Mouse (Mus musculus) bone marrow macrophage, adult 2 months (primary cell): ENCODE measurements around the gene Gpr37l1. TPM values are rescaled to one million over a fixed set of nuclear protein-coding genes. Genes with fewer than 3 reads are reported as not detected.
A peak's percentile ranks its signal among the peaks of the same experiment; 100 is the strongest.
"Not testable (repeated sequence)": the region's sequence is repeated elsewhere in the genome, so short reads cannot be mapped to it uniquely, and the experiment has no call there.

ENCODE experiments used
- H3K27ac ChIP-seq: 2 replicates; pipeline ENCODE4 v1.5.1; 2012; ENCODE audit warnings: low read depth, low read length; ENCODE audit not compliant: insufficient read depth
- H3K4me1 ChIP-seq: 2 replicates; pipeline ENCODE4 v1.6.1; 2012; ENCODE audit warnings: low read length; ENCODE audit not compliant: control insufficient read depth, insufficient read depth
- H3K4me3 ChIP-seq: 2 replicates; pipeline ENCODE4 v1.5.1; 2012; ENCODE audit warnings: mild to moderate bottlenecking, low read length, moderate library complexity; ENCODE audit not compliant: insufficient read depth
- CTCF ChIP-seq: IDR thresholded peaks from 2 replicates; pipeline ENCODE4 v1.5.1; 2012; ENCODE audit warnings: low read depth, mild to moderate bottlenecking, low read length, moderate library complexity
- POLR2A ChIP-seq: IDR thresholded peaks from 2 replicates; pipeline ENCODE4 v1.6.1; 2012; ENCODE audit warnings: mild to moderate bottlenecking, low read depth, low read length, borderline replicate concordance
- polyA plus RNA-seq: library from polyadenylated mRNA; stranded (reverse); fragments of >200 nt; gene quantifications from 2 replicates; pipeline ENCODE4 v1.2.4, GENCODE M21; 2012; ENCODE audit not compliant: missing spikeins, insufficient read depth, insufficient read length

Gene Gpr37l1
- polyA plus RNA-seq, 1 experiment: not detected

DNA sequence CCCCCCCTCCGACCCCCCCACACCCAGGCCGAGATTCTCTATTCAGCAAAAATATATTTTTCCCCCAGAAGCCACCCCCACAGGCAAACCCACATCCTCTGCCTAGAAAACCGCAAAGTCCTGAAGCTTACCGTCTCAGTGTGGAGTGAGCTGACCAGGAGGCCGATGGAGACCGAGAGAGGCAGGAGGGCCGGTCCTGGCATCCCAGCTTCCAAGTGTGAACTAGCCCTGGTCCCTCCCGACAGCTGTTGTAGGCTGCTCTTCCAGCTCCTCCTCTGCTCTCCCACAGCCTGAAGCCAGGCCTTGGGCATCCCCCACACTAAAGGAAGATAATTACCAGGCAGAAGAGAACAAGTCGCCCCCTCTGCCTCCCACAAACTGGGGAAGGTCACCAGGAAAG is 38.5 kb downstream of the Gpr37l1 start:
- TF ChIP-seq CTCF (no peak), POLR2A (no peak)
- Histone ChIP-seq H3K27ac (no peak overlapping the region), H3K4me3 (no peak overlapping the region), H3K4me1 (peaks cover 42% of the 10 kb centered on the region)

DNA sequence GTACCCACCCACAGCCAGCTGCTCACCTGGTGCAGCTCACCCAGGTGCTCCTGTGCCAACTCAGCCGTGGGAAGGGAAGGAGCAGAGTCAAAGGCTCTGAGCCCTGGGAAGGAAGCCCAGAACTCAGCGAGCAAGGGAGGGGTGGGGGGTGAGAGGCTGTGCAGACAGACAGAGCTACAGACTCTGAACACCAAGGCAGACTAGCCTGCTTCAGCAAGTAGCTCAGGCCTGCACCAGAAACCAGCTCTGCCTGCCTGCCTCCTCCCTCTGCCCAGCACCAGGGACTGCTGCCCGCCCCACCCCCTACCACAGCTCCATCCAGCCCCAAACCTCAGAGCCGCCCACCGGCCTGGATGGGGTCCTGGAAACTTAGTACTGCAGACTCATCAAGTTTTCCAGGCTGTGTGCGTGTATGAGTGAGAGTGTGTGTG is 39.5 kb downstream of the Gpr37l1 start:
- H3K4me1 ChIP-seq: peaks cover 36% of the 10 kb centered on the region

DNA sequence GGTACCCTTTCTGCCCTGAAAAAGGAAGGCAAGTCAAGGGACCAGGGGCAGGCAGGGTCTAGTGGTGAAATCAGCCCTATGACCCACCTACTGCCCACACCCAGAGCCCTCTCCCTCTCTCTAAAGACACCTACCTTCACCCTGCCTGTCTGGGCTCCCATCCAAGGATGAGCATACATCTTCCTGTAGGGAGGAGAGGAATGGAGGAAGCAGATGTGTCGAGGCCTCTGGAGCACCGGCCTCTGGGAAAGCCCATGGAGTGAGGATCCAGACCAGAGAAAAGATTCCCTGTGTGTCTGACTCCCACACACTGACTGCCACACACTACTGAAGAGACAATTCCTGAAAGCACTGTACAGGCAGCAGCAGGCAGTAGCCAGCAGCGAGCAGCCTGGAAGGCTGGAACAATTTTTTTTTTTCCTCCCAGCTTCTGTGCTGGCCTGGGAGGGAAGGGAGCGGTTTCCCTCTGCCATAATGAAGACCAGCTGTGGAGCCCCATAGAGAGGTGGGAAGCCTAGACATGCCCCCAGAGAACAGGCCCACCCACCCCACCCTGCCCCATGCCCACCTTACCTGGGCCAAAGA is 40.9 kb downstream of the Gpr37l1 start:
- Histone ChIP-seq H3K4me1 (peaks cover 26% of the 10 kb centered on the region), H3K4me3 (no peak overlapping the region), H3K27ac (no peak overlapping the region)
- TF ChIP-seq CTCF (no peak), POLR2A (no peak)

More for the DNA sequence above, 39.5 kb downstream of the Gpr37l1 start:
- no peak overlapping the region for H3K27ac ChIP-seq
- no peak for TF ChIP-seq POLR2A
- no peak for TF ChIP-seq CTCF
- no peak overlapping the region for H3K4me3 ChIP-seq

DNA sequence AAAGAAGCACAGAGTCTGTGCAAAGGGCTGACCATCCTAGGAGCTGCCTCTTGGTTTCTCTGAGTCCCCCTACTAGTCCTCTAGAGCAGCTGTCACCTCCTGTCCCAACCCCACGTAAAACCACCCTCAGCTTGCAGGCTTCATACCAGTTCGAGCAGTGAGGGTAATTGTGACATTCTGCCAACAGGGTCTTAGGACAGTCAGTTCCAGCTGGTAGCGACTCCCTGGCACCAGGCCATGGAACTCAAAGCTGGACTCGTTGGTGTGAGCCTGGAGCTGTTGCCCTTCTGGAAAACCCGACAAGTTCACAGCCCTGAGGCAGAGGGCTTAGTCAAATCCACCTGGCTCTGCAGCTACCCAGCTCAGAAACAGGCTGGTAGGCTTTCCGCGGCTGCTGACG is 41.5 kb downstream of the Gpr37l1 start:
- Histone ChIP-seq H3K4me1 (peaks cover 22% of the 10 kb centered on the region), H3K27ac (no peak overlapping the region), H3K4me3 (no peak overlapping the region)
- TF ChIP-seq POLR2A (no peak), CTCF (no peak)

DNA sequence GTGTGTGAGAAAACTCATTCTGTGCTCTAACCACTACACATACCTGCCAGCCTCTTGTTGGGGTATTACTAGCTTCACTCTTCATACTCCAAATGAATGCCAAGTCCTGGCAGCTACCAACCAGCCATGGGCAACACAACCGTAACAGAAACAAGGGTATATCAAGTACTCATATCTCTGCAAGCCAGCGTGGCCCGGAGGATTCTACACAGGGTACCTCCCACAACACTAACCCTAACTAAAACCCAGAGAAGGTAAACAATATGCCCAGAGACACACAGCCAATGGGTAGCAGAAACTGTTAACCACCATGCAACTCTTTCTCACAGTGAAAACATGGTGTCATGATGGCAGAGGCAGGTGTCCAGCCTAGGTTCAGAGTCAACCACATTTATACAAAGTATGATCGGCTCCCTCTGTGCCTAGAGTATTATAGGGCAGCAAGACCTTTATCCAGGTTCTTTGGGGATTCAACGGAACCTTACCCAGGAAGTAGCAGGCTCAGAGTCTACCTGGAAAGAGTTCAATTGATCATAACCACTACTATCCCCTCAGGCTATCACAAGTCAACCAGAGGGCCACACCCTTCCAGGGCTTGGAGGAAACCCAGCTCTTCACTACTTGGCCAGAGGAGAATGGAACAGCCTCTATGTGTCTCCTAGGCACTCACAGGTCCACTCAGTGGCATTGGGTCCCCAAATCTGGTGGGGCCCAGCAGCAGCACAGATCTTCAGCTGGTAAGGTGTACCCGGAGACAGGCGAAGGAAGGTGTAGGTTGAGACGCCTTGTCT is 42.7 kb downstream of the Gpr37l1 start:
- H3K4me3 ChIP-seq: no peak overlapping the region
- TF ChIP-seq CTCF (no peak), POLR2A (no peak)

DNA sequence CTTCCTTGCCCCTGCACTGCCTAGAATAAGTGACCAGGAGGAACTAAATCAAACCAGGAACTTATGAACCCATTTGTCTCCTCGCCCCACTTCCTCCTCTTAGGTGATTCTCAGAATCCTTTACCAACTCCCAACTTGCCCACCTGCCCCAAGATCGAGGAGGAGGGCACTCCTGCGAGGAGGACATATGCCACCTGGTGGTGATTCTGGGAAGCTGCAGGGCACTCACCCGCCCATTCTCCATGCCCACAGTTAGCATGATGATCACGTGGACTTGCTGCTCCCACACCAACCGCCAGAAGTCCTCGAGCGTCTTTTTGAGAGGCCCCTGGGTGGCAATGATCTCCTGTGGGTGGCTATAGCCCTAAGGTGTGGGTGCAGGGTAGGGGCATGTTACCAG is 54.8 kb downstream of the Gpr37l1 start:
- peaks cover 6% of the 10 kb centered on the region for H3K4me1 ChIP-seq
- no peak overlapping the region for H3K4me3 ChIP-seq
- no peak overlapping the region for H3K27ac ChIP-seq
- TF ChIP-seq CTCF (peak; percentile 88), POLR2A (no peak)

More for the DNA sequence above, 42.7 kb downstream of the Gpr37l1 start:
- Histone ChIP-seq H3K27ac (no peak overlapping the region), H3K4me1 (peaks cover 15% of the 10 kb centered on the region)

DNA sequence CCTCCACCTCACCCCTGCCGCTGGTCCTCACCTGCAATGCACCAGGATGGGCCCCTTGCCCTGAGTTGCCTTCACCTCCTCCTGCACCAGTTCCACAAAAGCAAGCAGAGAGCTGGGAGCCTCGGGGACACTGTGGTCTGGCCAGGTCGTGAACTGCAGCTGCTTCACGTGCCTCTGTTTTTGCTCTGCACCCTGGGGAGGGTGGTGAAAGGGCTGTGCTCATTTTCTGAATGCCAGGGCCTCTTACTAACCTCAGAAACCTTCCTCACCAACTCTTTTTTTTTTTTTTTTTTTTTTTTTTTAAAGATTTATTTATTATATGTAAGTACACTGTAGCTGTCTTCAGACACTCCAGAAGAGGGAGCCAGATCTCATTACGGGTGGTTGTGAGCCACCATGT is 56.2 kb downstream of the Gpr37l1 start:
- H3K27ac ChIP-seq, H3K4me3 ChIP-seq, H3K4me1 ChIP-seq: not testable (repeated sequence)

Other genes with a start within 250 kb of the Gpr37l1 start
- 4.6 and 6.9 TPM in 2 replicates for gene Ppp1r12b, start 211.7 kb downstream of the Gpr37l1 start, polyA plus RNA-seq
- gene Ube2t, start 205.1 kb downstream of the Gpr37l1 start, polyA plus RNA-seq: 20.3 and 33.5 TPM in 2 replicates
- gene Lgr6, start 62.4 kb downstream of the Gpr37l1 start, polyA plus RNA-seq: not detected in 2 replicates
- gene Ptpn7, start 35.0 kb downstream of the Gpr37l1 start, polyA plus RNA-seq: 42.8 and 49.1 TPM in 2 replicates
- gene Arl8a, start 20.9 kb downstream of the Gpr37l1 start, polyA plus RNA-seq: 204 TPM in 2 replicates
- not detected in 2 replicates for gene Elf3, start 90.9 kb upstream of the Gpr37l1 start, polyA plus RNA-seq
- gene Rnpep, start 116.4 kb upstream of the Gpr37l1 start, polyA plus RNA-seq: 207 and 219 TPM in 2 replicates
- gene Timm17a, start 146.1 kb upstream of the Gpr37l1 start, polyA plus RNA-seq: 40.7 and 43.0 TPM in 2 replicates
- 0.13 and 0.20 TPM in 2 replicates for gene Lmod1, start 157.1 kb upstream of the Gpr37l1 start, polyA plus RNA-seq
- not detected in 2 replicates for gene Shisa4, start 207.6 kb upstream of the Gpr37l1 start, polyA plus RNA-seq